Mouse (Mus musculus) heart, embryonic 15.5 days (tissue): ENCODE data around the gene Vps72. TPM values are rescaled to one million over a fixed set of nuclear protein-coding genes. Genes with fewer than 3 reads are reported as not detected.

Source experiments
- ATAC-seq: fragments of 200-750 bp; cut with Nextera tagmentation; replicated peaks from 2 replicates; pipeline ENCODE4 v1.8.0; 2017; ENCODE audit warnings: low read depth, moderate TSS enrichment; ENCODE audit not compliant: insufficient number of reproducible peaks, insufficient read depth, low FRiP score
- H3K27ac ChIP-seq: fragments of 300-500 bp; sonication (generic); 2 replicates; pipeline ENCODE4 v1.5.1; 2015; ENCODE audit warnings: mild to moderate bottlenecking, inconsistent platforms
- H3K27me3 ChIP-seq: fragments of 300-500 bp; sonication (generic); 2 replicates; pipeline ENCODE4 v1.6.1; 2015; ENCODE audit warnings: inconsistent platforms
- H3K36me3 ChIP-seq: fragments of 300-500 bp; sonication (generic); 2 replicates; pipeline ENCODE4 v1.6.1; 2015; ENCODE audit warnings: mild to moderate bottlenecking, inconsistent platforms
- H3K4me1 ChIP-seq: fragments of 300-500 bp; sonication (generic); replicated peaks from 2 replicates; pipeline ENCODE4 v1.6.1; 2015; ENCODE audit warnings: inconsistent platforms
- H3K4me2 ChIP-seq: fragments of 300-500 bp; sonication (generic); 2 replicates; pipeline ENCODE4 v1.6.1; 2015; ENCODE audit warnings: inconsistent platforms, mild to moderate bottlenecking, moderate library complexity
- H3K4me3 ChIP-seq: fragments of 300-500 bp; sonication (generic); 2 replicates; pipeline ENCODE4 v1.5.1; 2015; ENCODE audit warnings: mild to moderate bottlenecking, inconsistent platforms
- H3K9ac ChIP-seq: fragments of 300-500 bp; sonication (generic); 2 replicates; pipeline ENCODE4 v1.6.1; 2015; ENCODE audit warnings: mild to moderate bottlenecking, inconsistent platforms
- H3K9me3 ChIP-seq: fragments of 300-500 bp; sonication (generic); replicated peaks from 2 replicates; pipeline ENCODE4 v1.6.1; 2016; ENCODE audit warnings: inconsistent platforms
- WGBS: fragments of 180-500 bp; shearing (Covaris S2); methylation state at CpG from one replicate; pipeline ENCODE4 v1.1.7; 2015; ENCODE audit warnings: mixed read lengths; 5-methylcytosine and 5-hydroxymethylcytosine counted together
- polyA plus RNA-seq: library from polyadenylated mRNA; unstranded; fragments of >200 nt; fragmentation: Nextera tagmentation; extraction: Ambion mirVana; gene quantifications from 2 replicates; pipeline ENCODE4 v1.2.1, GENCODE M21; 2015

Gene Vps72
- polyA plus RNA-seq, 1 experiment from 2014 or later: 79.5 TPM

DNA sequence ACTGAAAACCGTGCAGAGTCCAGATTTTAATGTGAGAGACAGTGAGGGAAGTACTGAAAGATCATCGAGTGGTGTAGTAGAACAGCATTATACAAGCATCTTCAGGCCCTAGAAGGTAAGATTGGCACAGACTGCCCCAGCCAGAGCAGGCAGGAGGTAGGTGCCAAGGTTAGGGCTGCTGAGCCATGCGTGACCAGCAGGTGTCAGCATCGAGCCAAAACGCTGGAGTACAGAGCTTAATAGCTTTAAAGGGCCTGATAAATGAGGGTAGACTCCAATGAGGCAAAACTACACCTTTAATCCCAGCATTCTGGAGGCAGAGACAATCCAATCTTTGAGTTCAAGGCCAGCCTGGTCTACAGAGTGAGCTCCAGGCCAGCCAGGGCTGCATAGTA is 31.8 kb downstream of the Vps72 start:
- H3K27me3 ChIP-seq: no peaks in the 10 kb centered on the region
- peak; percentile 50; the same call in 1 of the 2 replicates for ATAC-seq
- no peak overlapping the region for H3K4me3 ChIP-seq
- no peak overlapping the region for H3K9ac ChIP-seq
- peaks cover 9% of the 10 kb centered on the region; the same call in 1 of the 2 replicates for H3K36me3 ChIP-seq
- H3K4me2 ChIP-seq: no peak overlapping the region
- no peaks in the 10 kb centered on the region for H3K4me1 ChIP-seq
- no peaks in the 10 kb centered on the region for H3K9me3 ChIP-seq
- WGBS: 9% methylated on average over 5 of the region's 5 CpGs
- no peak overlapping the region for H3K27ac ChIP-seq

DNA sequence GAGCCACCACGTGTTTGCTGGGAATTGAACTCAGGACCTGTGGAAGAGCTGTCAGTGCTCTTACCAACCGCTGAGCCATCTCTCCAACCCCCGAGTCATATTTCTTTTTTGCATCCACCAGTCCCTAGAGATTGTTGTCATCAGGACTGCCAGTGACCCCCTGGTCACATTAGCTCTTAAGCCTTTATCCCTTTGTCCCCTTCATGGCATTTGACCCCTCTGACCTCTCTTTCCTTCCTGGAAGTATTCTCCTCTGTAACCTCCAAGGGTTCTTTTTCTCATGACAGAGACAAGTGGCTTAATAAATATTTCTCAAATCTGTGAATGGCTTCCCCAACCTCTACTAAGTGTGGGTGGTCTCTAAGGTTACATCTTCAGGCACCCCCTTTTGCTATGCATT is 37.1 kb downstream of the Vps72 start:
- no peak overlapping the region for H3K4me2 ChIP-seq
- 67% methylated on average over 3 of the region's 3 CpGs for WGBS
- ATAC-seq: no peak

DNA sequence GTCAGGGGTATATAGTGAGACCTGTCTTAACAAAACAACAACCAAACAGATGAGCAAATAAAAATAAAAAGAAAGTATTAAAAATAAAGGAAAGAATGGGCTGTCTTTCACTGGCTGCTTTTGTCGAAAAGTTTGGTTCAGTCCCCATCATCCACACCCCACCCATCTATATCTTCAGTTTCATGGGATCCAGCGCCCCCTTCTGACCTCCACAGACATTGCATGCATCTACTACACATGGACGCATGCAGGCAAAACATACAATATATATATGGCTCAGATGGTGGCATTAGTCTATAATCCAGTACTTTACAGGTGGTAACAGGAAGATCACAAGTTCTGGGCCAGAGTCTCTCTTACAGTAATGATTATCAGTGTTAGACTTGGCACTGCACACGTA is 43.1 kb downstream of the Vps72 start:
- no peak overlapping the region for H3K4me3 ChIP-seq
- ATAC-seq: no peak
- H3K4me2 ChIP-seq: no peak overlapping the region
- H3K9me3 ChIP-seq: no peaks in the 10 kb centered on the region
- no peaks in the 10 kb centered on the region for H3K27me3 ChIP-seq
- no peaks in the 10 kb centered on the region for H3K4me1 ChIP-seq
- no peak overlapping the region for H3K9ac ChIP-seq
- 52% methylated on average over 4 of the region's 4 CpGs for WGBS
- H3K36me3 ChIP-seq: no peaks in the 10 kb centered on the region
- no peak overlapping the region for H3K27ac ChIP-seq

More for the DNA sequence above, 37.1 kb downstream of the Vps72 start:
- Histone ChIP-seq H3K9ac (no peak overlapping the region), H3K36me3 (no peaks in the 10 kb centered on the region), H3K9me3 (no peaks in the 10 kb centered on the region), H3K4me1 (no peaks in the 10 kb centered on the region), H3K27me3 (no peaks in the 10 kb centered on the region), H3K4me3 (no peak overlapping the region), H3K27ac (no peak overlapping the region)

DNA sequence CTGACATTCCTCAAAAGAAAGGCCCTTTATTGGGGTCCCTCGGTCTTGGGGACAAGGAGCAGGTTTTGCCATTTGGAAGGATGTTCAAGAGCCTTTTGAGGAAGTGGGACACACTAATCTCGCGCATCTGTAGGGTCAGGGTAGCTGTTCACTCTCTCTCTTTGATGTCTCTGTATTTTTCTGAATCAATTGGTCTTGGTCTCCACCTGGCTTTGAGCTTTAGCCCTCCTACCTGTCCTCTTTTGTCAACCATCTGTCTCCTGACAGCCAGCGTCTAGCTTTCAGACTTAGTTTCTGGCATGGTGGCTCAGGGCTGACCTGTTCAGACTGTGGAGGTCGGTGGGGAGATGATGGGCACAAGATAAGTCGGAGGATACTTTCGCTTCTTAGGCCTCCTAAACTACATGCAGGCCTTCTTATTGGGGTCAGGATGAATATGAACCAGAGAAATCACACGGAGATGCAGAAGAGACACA is 48.7 kb downstream of the Vps72 start:
- Histone ChIP-seq H3K4me2 (peak overlapping the region; percentile 98), H3K27me3 (0 out of 2 replicates have a peak, but pooled peaks cover 7% of the 10 kb centered on the region), H3K27ac (no peak overlapping the region), H3K4me3 (peak overlapping the region; percentile 79), H3K36me3 (no peaks in the 10 kb centered on the region), H3K9ac (peak overlapping the region; percentile 54), H3K4me1 (peaks cover 43% of the 10 kb centered on the region), H3K9me3 (no peaks in the 10 kb centered on the region)
- WGBS: 15% methylated on average over 8 of the region's 8 CpGs
- ATAC-seq: no peak

DNA sequence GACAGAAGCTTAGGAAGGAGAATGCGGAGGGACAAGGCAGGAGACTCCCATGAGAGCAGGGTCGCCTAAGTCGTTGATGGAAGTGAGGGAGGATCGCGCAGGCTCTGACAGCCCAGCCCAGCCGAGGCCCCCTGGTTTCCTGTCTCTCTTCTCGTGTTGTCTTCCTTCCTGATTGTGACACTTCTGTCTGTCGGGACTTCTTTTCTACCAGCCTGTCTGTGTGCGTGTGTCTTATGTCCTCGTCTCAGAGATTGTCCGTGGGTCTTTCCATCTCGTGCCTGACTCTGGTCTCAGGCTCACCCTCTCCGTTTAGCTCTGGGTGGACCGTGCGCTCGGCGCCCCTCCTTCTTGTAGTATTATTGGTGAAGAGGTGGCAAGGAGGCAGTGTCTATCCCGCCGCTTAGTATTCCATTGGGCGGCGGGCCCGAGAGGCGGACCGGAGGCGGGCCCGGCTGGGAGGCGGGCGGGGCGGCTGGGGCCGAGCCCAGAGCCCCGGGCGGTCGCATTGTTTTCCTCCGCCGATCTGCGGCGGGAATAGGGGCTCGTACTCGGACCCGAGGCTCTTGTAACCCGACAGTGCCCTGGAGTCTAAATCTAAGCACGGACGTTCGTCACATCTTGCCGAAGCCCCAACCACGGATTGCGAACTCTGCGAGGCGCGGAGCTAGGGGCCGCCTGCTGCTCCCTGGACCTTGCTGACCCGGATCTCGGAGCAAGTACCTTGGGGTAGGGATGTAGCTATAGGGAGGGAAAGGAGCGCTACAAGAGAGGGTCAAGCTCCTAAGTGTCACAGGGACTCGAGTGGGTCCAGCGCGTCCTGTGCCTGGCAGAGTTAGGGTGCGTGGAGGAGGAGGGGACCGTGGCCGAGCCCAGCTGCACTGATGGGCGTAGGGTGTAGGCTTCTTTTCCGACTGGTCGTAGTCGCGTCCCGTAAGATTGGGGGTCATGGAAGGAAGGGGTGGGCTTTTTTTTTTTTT is 49.5 kb downstream of the Vps72 start, which contains the start of gene Sema6c:
TSS of gene Sema6c (plus strand) at position 471 of the 977 bp plus-strand sequence.
- Histone ChIP-seq H3K4me1 (peaks cover 49% of the 10 kb centered on the region), H3K4me3 (peak within 1 kb of the TSS; percentile 79), H3K9ac (peak within 1 kb of the TSS; percentile 74), H3K36me3 (no peaks in the 10 kb centered on the region), H3K27me3 (0 out of 2 replicates have a peak, but pooled peaks cover 7% of the 10 kb centered on the region), H3K4me2 (peak within 1 kb of the TSS; percentile 98), H3K27ac (peak within 1 kb of the TSS; percentile 41; the same call in 1 of the 2 replicates), H3K9me3 (no peaks in the 10 kb centered on the region)
- ATAC-seq: peak; percentile 97
- WGBS: under 1% methylated on average over 66 of the region's 66 CpGs

DNA sequence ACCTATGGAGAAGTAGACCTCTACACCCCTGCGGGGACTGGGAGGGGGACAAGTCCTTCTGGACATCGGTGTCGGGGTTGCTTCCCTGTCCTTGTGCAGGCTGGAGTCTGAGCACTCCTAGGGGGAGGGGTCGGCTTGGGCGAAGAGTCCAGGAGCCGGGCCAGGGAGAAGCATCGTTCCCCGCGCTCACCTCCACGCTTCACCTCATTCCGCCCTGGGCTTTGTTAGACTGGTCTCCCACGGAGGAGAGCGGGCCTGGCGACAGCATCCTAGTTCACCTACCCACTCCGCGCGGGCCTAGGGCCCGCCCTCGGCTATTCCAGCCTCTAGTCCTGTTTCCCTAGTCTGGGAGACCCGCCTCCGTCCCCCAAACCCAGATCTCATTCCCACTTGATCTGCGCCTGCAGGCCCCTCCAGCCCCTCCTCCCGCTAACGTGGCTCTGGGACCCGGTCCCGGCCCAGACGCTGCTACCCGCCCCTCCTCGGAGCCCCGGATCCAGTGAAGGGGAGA is 50.3 kb downstream of the Vps72 start:
- Histone ChIP-seq H3K9ac (peak overlapping the region; percentile 74), H3K27ac (no peak overlapping the region), H3K4me1 (peaks cover 49% of the 10 kb centered on the region), H3K4me2 (peak overlapping the region; percentile 98), H3K4me3 (peak overlapping the region; percentile 79), H3K36me3 (no peaks in the 10 kb centered on the region), H3K27me3 (0 out of 2 replicates have a peak, but pooled peaks cover 7% of the 10 kb centered on the region), H3K9me3 (no peaks in the 10 kb centered on the region)
- 1% methylated on average over 30 of the region's 30 CpGs for WGBS
- no peak for ATAC-seq

DNA sequence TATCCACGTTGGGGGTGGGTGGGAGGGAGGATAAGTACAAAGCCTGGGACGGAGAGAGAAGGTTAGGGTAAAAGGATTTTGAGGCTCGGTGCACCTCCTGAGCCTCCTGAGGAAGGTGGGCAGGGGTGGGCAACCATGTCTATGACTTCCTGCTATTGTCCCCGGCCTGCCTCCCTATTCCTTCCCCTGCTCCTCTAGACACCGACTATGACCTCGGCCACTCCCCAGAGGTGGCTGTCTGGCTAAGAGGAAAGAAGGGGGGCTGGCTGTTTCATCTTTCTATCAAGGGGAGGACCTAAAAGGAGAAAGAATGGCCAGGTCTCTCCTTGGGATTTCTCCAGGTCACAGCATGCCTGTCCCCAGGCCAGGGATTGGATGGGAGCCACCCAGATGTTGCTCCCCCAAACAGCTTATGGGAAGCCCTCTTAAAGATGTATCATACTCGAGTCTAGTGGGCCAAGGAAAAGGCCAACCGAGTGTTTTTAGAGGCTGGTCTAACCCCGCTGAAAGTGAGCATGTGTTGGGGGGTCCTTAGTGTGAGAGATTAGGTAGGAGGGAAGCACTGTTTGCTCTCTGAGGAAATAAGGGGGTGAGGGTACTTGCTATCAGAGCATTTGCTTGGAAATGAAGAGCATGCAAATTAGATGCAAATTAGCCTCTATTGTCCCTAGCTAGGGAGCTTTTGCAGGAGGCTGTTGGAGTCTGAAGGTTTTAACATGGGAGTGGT is 51.0 kb downstream of the Vps72 start:
- Histone ChIP-seq H3K27me3 (0 out of 2 replicates have a peak, but pooled peaks cover 7% of the 10 kb centered on the region), H3K36me3 (no peaks in the 10 kb centered on the region), H3K4me1 (peaks cover 49% of the 10 kb centered on the region), H3K4me2 (peak overlapping the region; percentile 98), H3K9me3 (no peaks in the 10 kb centered on the region), H3K27ac (no peak overlapping the region), H3K4me3 (peak overlapping the region; percentile 79), H3K9ac (peak overlapping the region; percentile 74)
- no peak for ATAC-seq
- 25% methylated on average over 9 of the region's 9 CpGs for WGBS

DNA sequence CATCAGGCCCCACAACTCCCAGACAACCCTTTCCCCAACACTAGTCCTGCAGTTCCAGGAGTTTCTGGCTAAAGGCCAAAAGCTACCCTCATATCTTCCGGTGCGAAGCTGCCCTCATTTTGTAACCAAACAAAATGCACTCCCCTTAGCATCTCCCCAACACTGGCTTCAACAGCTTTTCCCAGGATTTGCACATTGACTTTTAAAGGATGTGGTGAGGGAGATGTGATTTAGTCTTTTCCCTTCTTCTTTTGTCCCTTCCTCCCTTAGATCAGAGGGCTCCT is 51.5 kb downstream of the Vps72 start:
- ATAC-seq: no peak
- Histone ChIP-seq H3K9ac (no peak overlapping the region), H3K36me3 (no peaks in the 10 kb centered on the region), H3K4me2 (peak overlapping the region; percentile 98), H3K27me3 (0 out of 2 replicates have a peak, but pooled peaks cover 10% of the 10 kb centered on the region), H3K27ac (no peak overlapping the region), H3K4me1 (peaks cover 49% of the 10 kb centered on the region), H3K9me3 (no peaks in the 10 kb centered on the region), H3K4me3 (peak overlapping the region; percentile 79; the same call in 1 of the 2 replicates)
- WGBS: 39% methylated on average over 2 of the region's 2 CpGs

DNA sequence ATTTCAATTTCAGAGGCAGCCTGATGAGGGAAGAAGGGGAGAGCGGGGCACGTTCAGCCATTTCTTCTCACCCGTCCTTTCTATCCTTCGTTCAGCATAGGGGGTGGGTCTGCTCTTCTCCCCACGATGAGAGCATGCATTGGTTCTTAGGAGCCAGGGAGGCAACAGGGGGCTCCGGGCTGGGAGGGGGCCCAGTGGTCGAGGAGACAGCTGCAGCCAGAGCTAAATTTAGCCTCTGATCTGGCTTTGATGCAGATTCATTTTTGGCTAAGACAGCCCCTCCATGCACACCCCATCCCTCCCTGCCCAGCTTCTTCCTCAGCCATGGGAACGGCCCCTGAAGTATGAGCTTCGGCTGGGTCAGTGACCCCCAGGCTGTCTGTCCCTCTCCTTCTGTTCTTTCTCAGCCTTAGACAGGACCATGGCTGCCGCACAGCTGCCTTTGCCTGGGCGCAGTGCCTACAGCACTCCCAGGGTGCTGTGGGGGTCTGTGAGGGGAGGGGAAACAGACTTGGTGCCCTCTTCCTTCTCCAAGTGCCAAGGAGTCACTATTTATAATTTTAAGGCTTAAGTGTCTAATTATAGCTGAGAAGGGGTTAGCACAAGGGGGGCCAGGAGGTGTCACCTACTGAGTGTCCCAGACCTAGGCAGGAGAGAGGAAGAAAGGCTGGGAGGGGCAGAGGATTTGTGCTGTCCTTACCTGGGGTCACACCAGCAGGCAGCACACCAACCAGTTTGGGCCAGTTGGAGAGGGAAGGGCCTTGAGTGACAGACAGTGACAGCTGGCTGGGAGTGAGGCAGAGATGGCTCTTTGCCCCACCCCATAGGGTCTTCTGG is 52.8 kb downstream of the Vps72 start:
- no peaks in the 10 kb centered on the region for H3K9me3 ChIP-seq
- no peaks in the 10 kb centered on the region for H3K36me3 ChIP-seq
- H3K4me1 ChIP-seq: peaks cover 49% of the 10 kb centered on the region
- no peak for ATAC-seq
- H3K4me3 ChIP-seq: no peak overlapping the region
- H3K9ac ChIP-seq: no peak overlapping the region
- no peak overlapping the region for H3K27ac ChIP-seq
- WGBS: 41% methylated on average over 11 of the region's 11 CpGs
- peak overlapping the region; percentile 16; the same call in 1 of the 2 replicates for H3K4me2 ChIP-seq
- 0 out of 2 replicates have a peak, but pooled peaks cover 19% of the 10 kb centered on the region for H3K27me3 ChIP-seq

DNA sequence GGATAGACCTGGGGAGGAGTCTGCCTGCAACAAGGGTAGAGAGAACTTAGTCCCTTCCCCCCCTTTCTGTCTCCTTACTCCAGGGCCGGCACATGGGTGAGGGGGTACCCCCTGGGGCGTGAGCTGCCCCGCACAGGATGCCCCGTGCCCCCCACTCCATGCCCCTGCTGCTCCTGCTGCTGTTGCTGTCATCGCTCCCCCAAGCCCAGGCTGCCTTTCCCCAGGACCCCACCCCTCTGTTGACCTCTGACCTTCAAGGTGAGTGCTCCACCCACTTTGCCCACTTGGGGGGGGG is 53.4 kb downstream of the Vps72 start:
- H3K9ac ChIP-seq: no peak overlapping the region
- no peak for ATAC-seq
- H3K27me3 ChIP-seq: 0 out of 2 replicates have a peak, but pooled peaks cover 19% of the 10 kb centered on the region
- WGBS: 77% methylated on average over 5 of the region's 5 CpGs
- no peak overlapping the region for H3K4me3 ChIP-seq
- peaks cover 49% of the 10 kb centered on the region for H3K4me1 ChIP-seq
- no peaks in the 10 kb centered on the region for H3K36me3 ChIP-seq
- no peak overlapping the region for H3K27ac ChIP-seq
- no peaks in the 10 kb centered on the region for H3K9me3 ChIP-seq
- no peak overlapping the region for H3K4me2 ChIP-seq
